Mouse (Mus musculus) thymus, adult 2 months (tissue): ENCODE data around the gene Npas2.

Experiments
- CTCF ChIP-seq: fragments of 200-500 bp; IDR thresholded peaks from 2 replicates; pipeline ENCODE4 v1.5.1; 2012; ENCODE audit warnings: mild to moderate bottlenecking, control low read depth, low read length, moderate library complexity, borderline replicate concordance; ENCODE audit not compliant: control insufficient read depth, poor library complexity, insufficient read depth; ENCODE audit errors: extremely low read depth
- POLR2A ChIP-seq: fragments of 200-500 bp; IDR thresholded peaks from 2 replicates; pipeline ENCODE4 v1.6.1; 2012; ENCODE audit warnings: mild to moderate bottlenecking, low read length, control low read depth, moderate library complexity; ENCODE audit not compliant: control insufficient read depth, poor library complexity, insufficient read depth; ENCODE audit errors: extremely low read depth

DNA sequence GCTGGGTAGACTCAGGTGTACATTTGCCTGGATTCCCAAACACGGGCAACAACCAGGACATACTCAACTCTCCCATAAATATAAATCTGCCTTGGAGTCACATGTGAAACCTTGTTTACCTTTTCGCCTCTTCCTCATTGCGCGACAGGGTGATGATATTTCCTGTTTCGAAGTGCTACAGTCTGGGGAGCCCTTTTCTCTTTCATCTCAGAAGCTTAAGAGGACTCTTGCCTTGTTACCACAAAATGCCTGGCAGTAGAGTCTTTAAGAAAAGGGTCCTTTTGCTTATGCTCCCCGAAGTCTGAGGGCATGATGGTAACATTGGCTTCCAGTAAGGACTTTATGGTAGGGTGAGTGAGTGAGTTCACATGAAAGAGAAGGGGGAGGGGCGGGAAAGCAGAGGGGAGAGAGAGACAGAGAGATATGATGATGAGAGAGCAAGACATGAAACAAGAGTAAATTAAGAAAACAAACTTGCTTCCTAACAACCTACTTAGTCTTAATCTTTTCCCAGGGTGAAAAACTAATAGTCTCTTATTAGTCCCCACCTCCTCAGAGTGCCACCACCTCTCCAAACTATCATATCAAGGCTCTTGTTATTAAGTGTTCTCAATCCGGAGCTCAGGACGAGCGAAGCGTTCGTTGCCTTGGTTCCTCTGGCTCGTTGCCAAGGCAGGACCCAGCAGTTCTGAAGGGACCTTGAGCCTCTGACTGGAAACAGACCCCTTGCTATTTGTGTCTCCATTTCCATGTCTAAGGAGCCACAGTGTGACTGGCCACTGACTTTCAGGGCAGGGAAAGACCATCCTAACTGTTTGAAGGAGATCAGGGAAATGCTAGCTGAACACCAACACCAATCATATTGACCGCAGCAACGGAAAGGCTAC lies 87.7 kb downstream of the Npas2 start:
- TF ChIP-seq CTCF (no peak), POLR2A (no peak)
